Comparison of ENCODE assay signal across 9 mouse cellular contexts in the genomic region with DNA sequence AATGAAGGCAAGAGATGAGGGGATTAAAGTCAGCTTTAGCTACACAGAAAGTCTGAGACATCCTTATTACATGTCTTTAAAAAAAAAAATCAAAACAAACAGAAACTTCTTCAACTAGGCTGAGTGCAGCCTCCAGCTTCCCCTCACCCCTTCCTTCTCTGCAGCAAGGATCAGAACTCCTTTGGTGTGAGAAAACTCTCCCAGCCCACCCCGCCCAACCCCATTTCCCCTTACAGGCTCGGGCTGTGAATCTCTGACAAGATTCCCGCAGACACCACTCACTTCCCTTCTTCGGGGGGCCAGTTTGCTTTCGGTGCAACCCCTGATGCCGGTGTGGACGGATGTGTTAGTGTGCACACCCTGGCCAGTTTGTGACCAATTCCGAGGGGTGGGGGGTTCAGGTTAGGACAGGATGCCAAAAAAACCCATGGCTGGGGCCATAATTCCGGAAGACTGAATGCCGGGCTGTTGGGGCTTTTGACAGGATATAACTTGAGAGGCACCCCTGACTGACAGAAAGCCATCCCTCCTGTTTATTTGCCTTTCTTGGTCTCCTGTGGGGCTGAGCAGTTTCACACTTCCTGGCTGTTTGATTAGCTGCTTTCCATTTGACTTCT. TPM values are rescaled to one million over a fixed set of nuclear protein-coding genes. Genes with fewer than 3 reads are reported as not detected.
DNase-seq lines count a peak whose midpoint lies in the region; ATAC-seq and TF ChIP-seq lines count a peak whose summit lies in the region.
"Had no signal": no experiment of that assay in that cellular context is flagged by ENCODE, and none has a peak within 500 bp of the region (broad histone marks: within the 10 kb centered on the region; RNA-seq: fewer than 3 reads in every experiment).

No protein-coding gene starts in this region.

- DNase-seq in heart, adult 2 months, result no peak
- DNase-seq in thymus, postnatal 0 days (ENCODE audit: low spot score), result peak; percentile 33
- no peak for DNase-seq in thymus, adult 18-20 months
- DNase-seq in liver, embryonic 11.5 days (ENCODE audit: low spot score), result no peak
- DNase-seq in stomach, postnatal 0 days (ENCODE audit: low spot score), result no peak
- DNase-seq in frontal cortex, adult 2 months (ENCODE audit: extremely low spot score in 1 of 2, low spot score in 1 of 2), result no peak

- ATAC-seq in heart, embryonic 12.5 days (ENCODE audit: insufficient number of reproducible peaks, low FRiP score), result no peak; the same call in 1 of the 2 replicates
- ATAC-seq in liver, embryonic 11.5 days (replicated peaks; ENCODE audit: low FRiP score), result no peak
- no peak for ATAC-seq in stomach, postnatal 0 days (ENCODE audit: low FRiP score, low TSS enrichment)
- no peak for ATAC-seq in forebrain, embryonic 15.5 days (replicated peaks)

- no peaks in the 10 kb centered on the region for H3K36me3 ChIP-seq in heart, embryonic 12.5 days
- H3K36me3 ChIP-seq in heart, adult 2 months (ENCODE audit: control insufficient read depth, insufficient read depth, low read length), result no peaks in the 10 kb centered on the region
- no peaks in the 10 kb centered on the region for H3K36me3 ChIP-seq in liver, embryonic 11.5 days (ENCODE audit: control insufficient read depth, insufficient read depth, low read length)
- no peaks in the 10 kb centered on the region for H3K36me3 ChIP-seq in stomach, postnatal 0 days (ENCODE audit: control insufficient read depth, insufficient read depth, low read length)
- H3K36me3 ChIP-seq in forebrain, embryonic 15.5 days, result no peaks in the 10 kb centered on the region

- H3K4me2 ChIP-seq in heart, embryonic 12.5 days, result peak overlapping the region; percentile 64
- peak overlapping the region; percentile 40 for H3K4me2 ChIP-seq in liver, embryonic 11.5 days
- peak overlapping the region; percentile 36 for H3K4me2 ChIP-seq in stomach, postnatal 0 days (replicated peaks; ENCODE audit: low read depth)
- H3K4me2 ChIP-seq in forebrain, embryonic 15.5 days (replicated peaks), result no peak overlapping the region

- no peaks in the 10 kb centered on the region for H3K79me2 ChIP-seq in heart, adult 2 months (replicated peaks; ENCODE audit: control insufficient read depth, insufficient read depth, low read length)

- TF ChIP-seq POLR2A in heart, adult 2 months (IDR thresholded peaks at IDR 0.05; ENCODE audit: insufficient read depth, low read depth, low read length), result no peak

- no peaks in the 10 kb centered on the region for H3K27me3 ChIP-seq in heart, embryonic 12.5 days (replicated peaks)
- H3K27me3 ChIP-seq in heart, adult 2 months (ENCODE audit: control insufficient read depth, insufficient read depth, low read length), result no peaks in the 10 kb centered on the region
- H3K27me3 ChIP-seq in liver, embryonic 11.5 days (replicated peaks; ENCODE audit: control insufficient read depth, insufficient read depth, low read length), result no peaks in the 10 kb centered on the region
- H3K27me3 ChIP-seq in stomach, postnatal 0 days (ENCODE audit: control insufficient read depth, insufficient read depth, low read length), result no peaks in the 10 kb centered on the region
- H3K27me3 ChIP-seq in forebrain, embryonic 15.5 days, result no peaks in the 10 kb centered on the region

- peaks cover 16% of the 10 kb centered on the region for H3K4me1 ChIP-seq in heart, embryonic 12.5 days (replicated peaks)
- H3K4me1 ChIP-seq in heart, adult 2 months (ENCODE audit: control insufficient read depth, insufficient read depth, low read length), result no peaks in the 10 kb centered on the region
- no peaks in the 10 kb centered on the region for H3K4me1 ChIP-seq in liver, embryonic 11.5 days (replicated peaks; ENCODE audit: control insufficient read depth, insufficient read depth, low read length)
- no peaks in the 10 kb centered on the region for H3K4me1 ChIP-seq in stomach, postnatal 0 days (replicated peaks; ENCODE audit: control insufficient read depth, insufficient read depth)
- H3K4me1 ChIP-seq in forebrain, embryonic 15.5 days, result no peaks in the 10 kb centered on the region

- no peak for TF ChIP-seq EP300 in heart, adult 2 months (IDR thresholded peaks at IDR 0.05; ENCODE audit: insufficient read depth, low read depth, low read length)
- TF ChIP-seq EP300 in stomach, postnatal 0 days (optimal IDR thresholded peaks at IDR 0.05), result no peak

- H3K9ac ChIP-seq in heart, embryonic 12.5 days, result peak overlapping the region; percentile 58; the same call in 1 of the 2 replicates
- no peak overlapping the region for H3K9ac ChIP-seq in heart, adult 2 months (ENCODE audit: low read depth, low read length)
- H3K9ac ChIP-seq in liver, embryonic 11.5 days (ENCODE audit: low read depth, low read length), result 0 out of 2 replicates have a peak overlapping the region, but pooled peaks have one; percentile 12
- 0 out of 2 replicates have a peak overlapping the region, but pooled peaks have one; percentile 4 for H3K9ac ChIP-seq in stomach, postnatal 0 days (ENCODE audit: low read length)
- no peak overlapping the region for H3K9ac ChIP-seq in forebrain, embryonic 15.5 days (replicated peaks)

- H3K9me3 ChIP-seq in heart, embryonic 12.5 days (replicated peaks), result no peaks in the 10 kb centered on the region
- H3K9me3 ChIP-seq in liver, embryonic 11.5 days (ENCODE audit: control insufficient read depth, low read length), result no peaks in the 10 kb centered on the region
- H3K9me3 ChIP-seq in stomach, postnatal 0 days (ENCODE audit: control insufficient read depth, low read length), result no peaks in the 10 kb centered on the region
- no peaks in the 10 kb centered on the region for H3K9me3 ChIP-seq in forebrain, embryonic 15.5 days

- 12% methylated on average over 10 of the region's 10 CpGs for WGBS in heart, embryonic 12.5 days
- WGBS in heart, adult 2 months, result 6% methylated on average over 10 of the region's 10 CpGs
- 5% methylated on average over 10 of the region's 10 CpGs for WGBS in liver, embryonic 11.5 days
- WGBS in stomach, postnatal 0 days, result 9% methylated on average over 10 of the region's 10 CpGs
- 73% methylated on average over 10 of the region's 10 CpGs for WGBS in forebrain, embryonic 15.5 days

- H3K4me3 ChIP-seq in heart, embryonic 12.5 days, result peak overlapping the region; percentile 34
- no peak overlapping the region for H3K4me3 ChIP-seq in heart, adult 2 months
- peak overlapping the region; percentile 22; the same call in 1 of the 2 replicates for H3K4me3 ChIP-seq in liver, embryonic 11.5 days (ENCODE audit: low read depth, low read length)
- no peak overlapping the region for H3K4me3 ChIP-seq in stomach, postnatal 0 days (ENCODE audit: low read depth, low read length)
- no peak overlapping the region for H3K4me3 ChIP-seq in forebrain, embryonic 15.5 days

- intact Hi-C loops in heart, adult 2 months (cut with DNase I), result no loop called here

- H3K27ac ChIP-seq in heart, embryonic 12.5 days (ENCODE audit: poor library complexity, severe bottlenecking), result no peak overlapping the region
- H3K27ac ChIP-seq in heart, adult 2 months, result no peak overlapping the region
- no peak overlapping the region for H3K27ac ChIP-seq in liver, embryonic 11.5 days (ENCODE audit: low read depth, low read length)
- H3K27ac ChIP-seq in stomach, postnatal 0 days (replicated peaks), result no peak overlapping the region
- no peak overlapping the region for H3K27ac ChIP-seq in forebrain, embryonic 15.5 days (replicated peaks)

- TF ChIP-seq CTCF in heart, adult 2 months (IDR thresholded peaks at IDR 0.05), result no peak
- no peak for TF ChIP-seq CTCF in stomach, postnatal 0 days (IDR thresholded peaks at IDR 0.05; ENCODE audit: low read depth)

RNA-seq across cellular contexts. Expression of a gene that starts 18.2 kb away (rescaled TPM):
- polyA plus RNA-seq in heart, embryonic 12.5 days (2016; fragmentation: Nextera tagmentation; extraction: Ambion mirVana), result not detected in 2 replicates
- not detected for total RNA-seq in heart, adult 2 months (2021)
- polyA plus RNA-seq in heart, adult 2 months (2012; rRNA removed), result 0.43 TPM in 1 of 2 replicates, not detected in the other
- 0.09 and 0.10 TPM in 2 replicates for polyA plus RNA-seq in thymus, postnatal 0 days (2015; fragmentation: Nextera tagmentation; extraction: Ambion mirVana)
- not detected in 2 replicates for polyA plus RNA-seq in liver, embryonic 11.5 days (2014; fragmentation: Nextera tagmentation; extraction: Ambion mirVana)
- polyA plus RNA-seq in stomach, postnatal 0 days (2015; fragmentation: Nextera tagmentation; extraction: Ambion mirVana), result not detected in 2 replicates
- polyA plus RNA-seq in frontal cortex, adult 2 months (2012; rRNA removed), result 0.65 and 0.90 TPM in 2 replicates
- 0.36 and 0.83 TPM in 2 replicates for polyA plus RNA-seq in forebrain, embryonic 15.5 days (2015; fragmentation: Nextera tagmentation; extraction: Ambion mirVana)

RNA-seq across cellular contexts. Expression of a gene that starts 18.4 kb away (rescaled TPM):
- polyA plus RNA-seq in heart, embryonic 12.5 days (2016; fragmentation: Nextera tagmentation; extraction: Ambion mirVana), result not detected in 2 replicates
- total RNA-seq in heart, adult 2 months (2021), result not detected
- polyA plus RNA-seq in heart, adult 2 months (2012; rRNA removed), result not detected in 2 replicates
- polyA plus RNA-seq in thymus, postnatal 0 days (2015; fragmentation: Nextera tagmentation; extraction: Ambion mirVana), result 0.17 and 0.49 TPM in 2 replicates
- polyA plus RNA-seq in liver, embryonic 11.5 days (2014; fragmentation: Nextera tagmentation; extraction: Ambion mirVana), result not detected in 2 replicates
- not detected in 2 replicates for polyA plus RNA-seq in stomach, postnatal 0 days (2015; fragmentation: Nextera tagmentation; extraction: Ambion mirVana)
- not detected in 2 replicates for polyA plus RNA-seq in frontal cortex, adult 2 months (2012; rRNA removed)
- polyA plus RNA-seq in forebrain, embryonic 15.5 days (2015; fragmentation: Nextera tagmentation; extraction: Ambion mirVana), result not detected in 2 replicates
- total RNA-seq: left cerebral cortex, adult 8-10 months had no signal

RNA-seq across cellular contexts. Expression of a gene that starts 39.4 kb away (rescaled TPM):
- 0.18 and 0.27 TPM in 2 replicates for polyA plus RNA-seq in heart, embryonic 12.5 days (2016; fragmentation: Nextera tagmentation; extraction: Ambion mirVana)
- not detected for total RNA-seq in heart, adult 2 months (2021)
- 0.45 TPM in 1 of 2 replicates, not detected in the other for polyA plus RNA-seq in heart, adult 2 months (2012; rRNA removed)
- polyA plus RNA-seq in thymus, postnatal 0 days (2015; fragmentation: Nextera tagmentation; extraction: Ambion mirVana), result 0.42 and 0.48 TPM in 2 replicates
- 0.23 and 0.34 TPM in 2 replicates for polyA plus RNA-seq in liver, embryonic 11.5 days (2014; fragmentation: Nextera tagmentation; extraction: Ambion mirVana)
- 0.13 TPM in 2 replicates for polyA plus RNA-seq in stomach, postnatal 0 days (2015; fragmentation: Nextera tagmentation; extraction: Ambion mirVana)
- 0.97 and 1.4 TPM in 2 replicates for polyA plus RNA-seq in frontal cortex, adult 2 months (2012; rRNA removed)
- polyA plus RNA-seq in forebrain, embryonic 15.5 days (2015; fragmentation: Nextera tagmentation; extraction: Ambion mirVana), result 0.87 and 1.7 TPM in 2 replicates

RNA-seq across cellular contexts. Expression of a gene that starts 53.1 kb away (rescaled TPM):
- polyA plus RNA-seq in heart, embryonic 12.5 days (2016; fragmentation: Nextera tagmentation; extraction: Ambion mirVana), result 90.5 and 94.0 TPM in 2 replicates
- 10 to 100 TPM; 64.7 to 71.5 TPM for total RNA-seq in heart, adult 2 months (2021)
- 93.8 and 140 TPM in 2 replicates for polyA plus RNA-seq in heart, adult 2 months (2012; rRNA removed)
- polyA plus RNA-seq in thymus, postnatal 0 days (2015; fragmentation: Nextera tagmentation; extraction: Ambion mirVana), result 131 and 139 TPM in 2 replicates
- polyA plus RNA-seq in liver, embryonic 11.5 days (2014; fragmentation: Nextera tagmentation; extraction: Ambion mirVana), result 101 and 104 TPM in 2 replicates
- polyA plus RNA-seq in stomach, postnatal 0 days (2015; fragmentation: Nextera tagmentation; extraction: Ambion mirVana), result 70.6 and 70.8 TPM in 2 replicates
- 81.5 and 87.4 TPM in 2 replicates for polyA plus RNA-seq in frontal cortex, adult 2 months (2012; rRNA removed)
- polyA plus RNA-seq in forebrain, embryonic 15.5 days (2015; fragmentation: Nextera tagmentation; extraction: Ambion mirVana), result 113 and 119 TPM in 2 replicates

RNA-seq across cellular contexts. Expression of a gene that starts 54.4 kb away (rescaled TPM):
- 0.13 and 0.22 TPM in 2 replicates for polyA plus RNA-seq in heart, embryonic 12.5 days (2016; fragmentation: Nextera tagmentation; extraction: Ambion mirVana)
- under 1 TPM in 1 of 2 experiments, not detected in 1; 0.25 TPM for total RNA-seq in heart, adult 2 months (2021)
- 0.62 and 2.4 TPM in 2 replicates for polyA plus RNA-seq in heart, adult 2 months (2012; rRNA removed)
- polyA plus RNA-seq in thymus, postnatal 0 days (2015; fragmentation: Nextera tagmentation; extraction: Ambion mirVana), result 0.21 TPM in 1 of 2 replicates, not detected in the other
- polyA plus RNA-seq in liver, embryonic 11.5 days (2014; fragmentation: Nextera tagmentation; extraction: Ambion mirVana), result 0.22 and 0.47 TPM in 2 replicates
- polyA plus RNA-seq in stomach, postnatal 0 days (2015; fragmentation: Nextera tagmentation; extraction: Ambion mirVana), result 5.6 and 7.0 TPM in 2 replicates
- polyA plus RNA-seq in frontal cortex, adult 2 months (2012; rRNA removed), result 9.7 and 13.0 TPM in 2 replicates
- polyA plus RNA-seq in forebrain, embryonic 15.5 days (2015; fragmentation: Nextera tagmentation; extraction: Ambion mirVana), result 3.8 and 4.0 TPM in 2 replicates

Comparison
In these comparisons a context has a peak if more than half of its experiments do, and no peak if none do; other contexts are left out.
1. H3K4me3 ChIP-seq: peak in heart, embryonic 12.5 days (single experiment) and liver, embryonic 11.5 days (single experiment); none in heart, adult 2 months (single experiment), stomach, postnatal 0 days (single experiment) and forebrain, embryonic 15.5 days (single experiment).
2. H3K9ac ChIP-seq: peak in heart, embryonic 12.5 days (single experiment), liver, embryonic 11.5 days (single experiment) and stomach, postnatal 0 days (single experiment); none in heart, adult 2 months (single experiment) and forebrain, embryonic 15.5 days (single experiment).